Mouse (Mus musculus) C2C12 (cell line): ENCODE data around the gene Ckap4. TPM values are rescaled to one million over a fixed set of nuclear protein-coding genes. Genes with fewer than 3 reads are reported as not detected.

Experiments used
- H3K27me3 ChIP-seq: one replicate; pipeline ENCODE4 v1.6.1; 2011; ENCODE audit not compliant: control insufficient read depth, insufficient read depth, insufficient read length
- H3K36me3 ChIP-seq: one replicate; pipeline ENCODE4 v1.6.1; 2011; ENCODE audit not compliant: control insufficient read depth, insufficient read depth
- H3K4me3 ChIP-seq: one replicate; pipeline ENCODE4 v1.5.1; 2011; ENCODE audit warnings: mild to moderate bottlenecking, control low read depth; ENCODE audit not compliant: poor library complexity, insufficient read depth, severe bottlenecking
- H3K79me2 ChIP-seq: one replicate; pipeline ENCODE4 v1.6.1; 2011; ENCODE audit not compliant: control insufficient read depth, insufficient read depth
- H3K79me3 ChIP-seq: one replicate; pipeline ENCODE4 v1.6.1; 2011; ENCODE audit warnings: low read depth, control low read depth
- H3ac ChIP-seq: one replicate; pipeline ENCODE3; 2011; ENCODE audit warnings: low read depth; ENCODE audit not compliant: control insufficient read depth, insufficient read length
- CEBPB ChIP-seq: IDR thresholded peaks from one replicate; pipeline ENCODE4 v1.6.1; 2011; ENCODE audit warnings: low read depth, mild to moderate bottlenecking, control low read depth, moderate library complexity
- CTCF ChIP-seq: IDR thresholded peaks from one replicate; pipeline ENCODE4 v1.5.1; 2011; ENCODE audit not compliant: control insufficient read depth, insufficient read depth, insufficient read length
- FOSL1 ChIP-seq: IDR thresholded peaks from one replicate; pipeline ENCODE4 v1.8.0; 2011; ENCODE audit warnings: mild to moderate bottlenecking, low read length; ENCODE audit not compliant: poor library complexity, insufficient read depth, severe bottlenecking
- MAX ChIP-seq: IDR thresholded peaks from one replicate; pipeline ENCODE4 v1.6.1; 2011; ENCODE audit warnings: mild to moderate bottlenecking, control low read depth
- MYOD1 ChIP-seq: IDR thresholded peaks from one replicate; pipeline ENCODE4 v1.6.1; 2011; ENCODE audit warnings: low read depth; ENCODE audit not compliant: control insufficient read depth, insufficient read length
- MYOG ChIP-seq: IDR thresholded peaks from one replicate; pipeline ENCODE4 v1.6.1; 2011; ENCODE audit not compliant: control insufficient read depth, insufficient read length; ENCODE audit errors: extremely low read depth
- USF1 ChIP-seq: IDR thresholded peaks from one replicate; pipeline ENCODE4 v1.6.1; 2011; ENCODE audit warnings: low read depth, mild to moderate bottlenecking, control low read depth, moderate library complexity
- polyA plus RNA-seq: library from polyadenylated mRNA; unstranded; fragments of >200 nt; fragmentation: generic; extraction: Trizol; gene quantifications from one replicate; pipeline ENCODE4 v1.2.1, GENCODE M21; 2012; ENCODE audit warnings: missing spikeins

Gene Ckap4
- polyA plus RNA-seq, 1 experiment = 106 TPM

DNA sequence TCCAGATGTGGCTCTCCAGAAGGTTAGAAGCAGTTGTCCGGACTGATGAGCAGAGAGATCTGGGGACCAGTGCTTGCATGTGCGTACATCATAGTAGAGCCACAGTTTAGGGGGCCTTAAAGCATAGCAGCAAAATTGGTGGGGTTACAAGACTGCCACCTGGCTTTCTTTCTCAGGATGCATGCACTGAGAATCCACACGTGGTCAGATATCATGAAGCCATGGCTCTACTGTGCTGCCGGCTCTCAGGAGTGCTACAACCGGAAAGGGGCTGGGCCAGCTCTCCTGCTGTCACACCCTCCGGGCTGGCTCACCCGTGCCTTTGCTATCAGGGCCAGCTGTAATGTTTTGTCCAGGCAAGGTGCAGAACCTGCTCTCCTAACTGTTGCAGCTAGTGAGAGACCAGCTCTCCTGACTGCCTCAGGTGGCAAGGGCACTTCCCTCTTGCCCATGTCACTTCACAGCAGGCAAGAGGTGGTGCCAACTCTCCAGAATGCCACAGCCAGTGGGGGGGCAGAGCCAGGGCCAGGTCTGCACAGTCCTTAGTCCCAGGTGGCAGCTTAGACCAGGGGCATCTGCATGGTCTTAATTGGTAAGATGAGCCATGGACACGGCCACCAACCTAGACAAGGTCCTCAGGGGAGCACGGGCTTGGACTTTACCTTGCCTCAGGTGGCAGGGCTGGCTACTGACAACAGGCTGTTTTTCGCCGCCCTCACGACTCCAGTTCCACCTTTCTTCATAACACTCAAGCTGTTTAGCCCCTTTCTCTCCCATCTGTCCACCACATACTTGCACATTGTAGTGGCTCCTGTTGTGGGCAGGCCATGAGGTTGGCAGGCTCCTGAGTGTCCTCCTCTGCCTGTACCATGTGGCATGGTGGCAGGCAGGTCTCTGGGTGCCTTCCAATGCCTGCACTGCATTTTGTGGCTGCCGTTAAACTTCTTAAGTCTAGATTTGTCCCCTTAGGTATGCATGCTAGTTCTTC is 29.0 kb upstream of the Ckap4 start:
- no peak overlapping the region for H3K4me3 ChIP-seq
- H3K79me2 ChIP-seq = no peaks in the 10 kb centered on the region
- H3K27me3 ChIP-seq = peaks cover 32% of the 10 kb centered on the region
- H3K36me3 ChIP-seq = no peaks in the 10 kb centered on the region
- H3ac ChIP-seq = no peak overlapping the region
- TF ChIP-seq CEBPB (no peak), FOSL1 (no peak), MYOD1 (no peak), CTCF (no peak), MYOG (no peak)
- H3K79me3 ChIP-seq = no peaks in the 10 kb centered on the region

DNA sequence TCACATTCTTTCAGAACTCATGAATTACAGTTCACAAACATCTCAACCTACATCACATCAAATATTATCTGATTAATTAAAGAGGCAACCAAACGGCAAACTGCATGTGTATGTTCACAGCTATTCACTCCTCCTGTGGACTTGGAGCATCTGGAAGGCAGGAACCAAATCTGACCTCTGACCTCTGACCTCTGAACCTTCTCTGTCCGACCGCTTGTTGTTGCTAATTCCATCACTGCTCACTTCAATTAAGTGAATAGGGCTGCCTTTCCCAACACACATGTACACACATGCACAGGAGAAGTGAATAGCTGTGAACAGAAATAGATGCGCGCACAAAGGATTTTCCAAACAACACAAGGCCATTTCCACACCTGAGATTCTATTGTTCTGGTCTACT is 28.3 kb upstream of the Ckap4 start:
- Histone ChIP-seq H3K79me3 (no peaks in the 10 kb centered on the region), H3K79me2 (no peaks in the 10 kb centered on the region), H3K27me3 (peaks cover 32% of the 10 kb centered on the region), H3K36me3 (no peaks in the 10 kb centered on the region), H3ac (no peak overlapping the region), H3K4me3 (no peak overlapping the region)
- TF ChIP-seq MAX (no peak), FOSL1 (no peak), MYOD1 (no peak), USF1 (no peak), CEBPB (no peak), CTCF (no peak), MYOG (no peak)

DNA sequence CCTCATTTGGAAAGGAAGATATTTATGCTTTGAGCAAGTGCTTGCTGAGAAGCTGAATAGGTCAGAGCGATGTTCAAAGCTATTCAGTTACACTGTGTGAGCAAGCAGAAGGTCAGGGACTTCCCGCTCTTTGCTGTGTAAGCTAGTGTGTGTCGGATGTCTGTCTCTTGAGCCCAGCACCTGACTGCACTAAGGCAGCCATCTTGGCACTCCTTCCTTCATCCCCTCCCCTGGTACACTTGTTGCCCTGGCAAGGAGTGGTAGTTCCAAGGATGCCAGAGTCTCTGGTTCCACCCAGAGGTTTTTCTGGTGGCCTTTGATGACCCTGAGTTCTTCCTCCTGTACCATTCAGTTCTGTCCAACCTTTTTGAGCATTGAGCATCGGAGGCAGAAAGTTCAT is 26.1 kb upstream of the Ckap4 start:
- Histone ChIP-seq H3K79me2 (no peaks in the 10 kb centered on the region), H3K4me3 (no peak overlapping the region), H3ac (no peak overlapping the region), H3K79me3 (no peaks in the 10 kb centered on the region), H3K27me3 (peaks cover 27% of the 10 kb centered on the region), H3K36me3 (no peaks in the 10 kb centered on the region)
- no peak for TF ChIP-seq MYOD1
- TF ChIP-seq MAX = no peak
- no peak for TF ChIP-seq CEBPB
- TF ChIP-seq MYOG = no peak
- TF ChIP-seq CTCF = no peak
- TF ChIP-seq FOSL1 = no peak
- no peak for TF ChIP-seq USF1

DNA sequence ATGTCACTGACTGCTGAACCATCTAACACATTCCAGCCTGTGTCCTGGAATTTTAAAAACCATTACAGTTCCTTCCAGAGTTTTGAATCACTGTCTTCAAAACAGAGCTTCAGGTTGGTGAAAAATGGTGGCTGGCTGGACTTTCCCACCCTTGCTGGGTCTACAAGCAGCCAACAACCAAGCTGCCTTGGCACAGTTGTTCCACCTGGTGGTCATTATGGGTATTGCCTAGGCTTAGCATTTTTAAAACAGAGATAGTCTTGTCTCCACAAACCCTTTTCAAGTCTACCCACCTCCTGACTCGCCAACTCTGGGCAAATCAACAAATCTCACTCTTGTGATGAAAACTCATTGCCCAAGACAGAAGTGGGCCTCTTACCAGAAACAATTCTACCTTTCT is 24.6 kb upstream of the Ckap4 start:
- H3K4me3 ChIP-seq = no peak overlapping the region
- no peaks in the 10 kb centered on the region for H3K79me3 ChIP-seq

DNA sequence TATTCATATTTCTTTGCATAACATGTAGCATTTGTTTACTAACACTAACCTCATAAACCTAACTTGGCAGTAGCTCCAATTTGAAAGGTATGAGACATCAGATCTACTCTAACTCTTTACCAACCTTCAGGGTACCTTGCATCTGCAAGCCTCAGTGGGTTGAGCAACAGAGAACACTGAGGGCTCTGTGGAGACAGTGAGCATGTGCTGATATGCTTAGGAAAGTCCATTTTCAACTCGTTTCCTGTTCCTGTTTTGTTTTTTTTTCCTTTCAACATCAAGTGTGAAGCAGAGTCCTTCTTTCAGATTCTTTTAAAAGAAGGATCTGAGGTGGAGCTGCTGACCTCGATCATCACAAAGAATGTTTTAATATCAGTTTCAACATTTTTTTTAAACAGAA is 22.3 kb upstream of the Ckap4 start:
- no peaks in the 10 kb centered on the region for H3K79me3 ChIP-seq
- no peak for TF ChIP-seq CEBPB
- no peak for TF ChIP-seq MYOG
- TF ChIP-seq CTCF = no peak
- TF ChIP-seq MYOD1 = no peak
- TF ChIP-seq FOSL1 = no peak
- TF ChIP-seq USF1 = no peak
- no peak for TF ChIP-seq MAX
- H3ac ChIP-seq = no peak overlapping the region
- no peaks in the 10 kb centered on the region for H3K36me3 ChIP-seq
- H3K27me3 ChIP-seq = peaks cover 10% of the 10 kb centered on the region
- H3K4me3 ChIP-seq = no peak overlapping the region
- no peaks in the 10 kb centered on the region for H3K79me2 ChIP-seq

More for the DNA sequence above, 24.6 kb upstream of the Ckap4 start:
- Histone ChIP-seq H3ac (no peak overlapping the region), H3K36me3 (no peaks in the 10 kb centered on the region), H3K79me2 (no peaks in the 10 kb centered on the region), H3K27me3 (peaks cover 19% of the 10 kb centered on the region)
- TF ChIP-seq MAX = no peak
- TF ChIP-seq FOSL1 = no peak
- TF ChIP-seq MYOG = no peak
- TF ChIP-seq MYOD1 = no peak
- TF ChIP-seq USF1 = no peak
- no peak for TF ChIP-seq CTCF
- TF ChIP-seq CEBPB = no peak
